Mouse (Mus musculus) B cell, adult (primary cell): ENCODE results near the gene Ccdc146. TPM values are rescaled to one million over a fixed set of nuclear protein-coding genes. Genes with fewer than 3 reads are reported as not detected.

Experiments
- total RNA-seq: library from RNA; stranded (reverse); gene quantifications from 4 replicates; pipeline ENCODE4 v1.2.4, GENCODE M21; 2023; ENCODE audit not compliant: inconsistent age

Ccdc146 gene
- not detected in 4 replicates for total RNA-seq

DNA sequence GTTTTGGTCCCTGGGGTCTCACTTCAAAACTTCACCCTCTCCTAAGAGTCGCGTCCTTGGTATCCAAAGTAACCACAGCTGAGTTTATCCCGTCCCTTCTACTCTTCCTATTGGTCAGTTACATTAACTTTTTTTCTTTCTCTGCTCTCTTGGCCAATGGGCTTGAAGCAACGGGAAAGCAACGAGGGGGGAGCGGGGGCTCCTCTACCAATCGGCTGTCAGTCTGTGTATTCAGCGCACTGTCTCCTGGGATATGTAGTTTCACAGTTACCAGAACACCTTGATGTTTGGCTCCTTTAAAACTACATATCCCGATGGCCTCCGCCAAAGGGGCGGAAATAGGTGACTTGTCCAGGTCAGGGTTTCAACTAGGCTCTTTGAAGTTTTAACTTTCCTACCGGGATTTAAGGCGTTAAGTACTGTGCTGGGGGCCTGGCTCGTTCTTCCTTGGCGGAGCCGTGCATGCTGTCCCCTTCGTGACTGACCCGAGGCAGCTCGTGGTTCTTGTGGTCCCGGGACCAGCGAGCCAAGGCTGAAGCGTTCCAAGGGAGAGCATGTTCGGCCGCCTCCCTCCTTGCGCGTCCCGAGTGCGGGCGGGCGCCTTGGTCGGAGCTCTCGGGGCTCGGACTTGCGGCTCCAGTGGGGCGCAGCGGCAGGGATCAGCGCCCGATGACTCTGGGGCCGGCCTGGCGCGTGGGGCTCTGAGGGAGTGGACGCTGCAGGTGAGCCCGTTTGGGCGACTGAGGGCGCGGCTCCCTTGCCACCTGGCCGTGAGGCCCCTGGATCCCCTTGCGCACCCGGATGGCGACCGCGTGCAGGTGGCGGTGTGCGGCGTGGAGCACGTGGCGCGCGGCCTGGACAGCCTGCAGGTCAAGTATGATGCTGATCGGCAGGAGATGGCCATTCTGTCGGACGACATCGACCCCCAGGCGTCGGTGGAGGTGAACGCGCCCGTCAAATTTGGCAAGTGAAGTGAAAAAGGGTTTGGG, at the start of gene Ccdc146, which contains the start of gene Fam185a:
Ccdc146 (minus strand) TSS at position 64 of the 989 bp plus-strand sequence.
Fam185a (plus strand) TSS at position 345 of the 989 bp plus-strand sequence.

GRCm38 (mm10) chr5:21372493-21373179, 51.8 kb downstream of the Ccdc146 start, which contains the start of gene Fgl2:
Gene Fgl2, plus strand, starts transcription at chr5:21372642.

Other genes starting within 250 kb of the Ccdc146 start
- 15.3 to 19.7 TPM (median 17.6 TPM) in 4 replicates for gene Gsap, start 238.4 kb downstream of the Ccdc146 start, total RNA-seq
- 0.51 to 1.1 TPM (median 0.66 TPM) in 4 replicates for gene Fgl2, start 52.0 kb downstream of the Ccdc146 start, total RNA-seq
- gene Fam185a, start 281 bp upstream of the Ccdc146 start, total RNA-seq, result 6.5 to 7.8 TPM (median 7.4 TPM) in 4 replicates
- gene Lrrc17, start 118.9 kb upstream of the Ccdc146 start, total RNA-seq, result not detected in 4 replicates
- not detected in 4 replicates for gene Fbxl13, start 221.0 kb upstream of the Ccdc146 start, total RNA-seq
- gene Armc10, start 221.1 kb upstream of the Ccdc146 start, total RNA-seq, result 34.4 to 38.9 TPM (median 37.5 TPM) in 4 replicates